ENCODE assay signal across 7 mouse cellular contexts in genomic region chr8:66865120-66865519, GRCm38 (mm10).
"Had no signal": no experiment of that assay in that cellular context is flagged by ENCODE, and none has a peak within 500 bp of the region (broad histone marks: within the 10 kb centered on the region; RNA-seq: fewer than 3 reads in every experiment).

No protein-coding gene starts in this region.

- DNase-seq: lung, adult 18-20 months; lung, embryonic 14.5 days; lung, postnatal 10 days; right cerebral cortex, postnatal 14 days; thymus, adult 2 months; thymus, postnatal 14 days; thymus, postnatal 36 days had no signal
